Mouse (Mus musculus): ENCODE data around the gene Btbd9.

DNA sequence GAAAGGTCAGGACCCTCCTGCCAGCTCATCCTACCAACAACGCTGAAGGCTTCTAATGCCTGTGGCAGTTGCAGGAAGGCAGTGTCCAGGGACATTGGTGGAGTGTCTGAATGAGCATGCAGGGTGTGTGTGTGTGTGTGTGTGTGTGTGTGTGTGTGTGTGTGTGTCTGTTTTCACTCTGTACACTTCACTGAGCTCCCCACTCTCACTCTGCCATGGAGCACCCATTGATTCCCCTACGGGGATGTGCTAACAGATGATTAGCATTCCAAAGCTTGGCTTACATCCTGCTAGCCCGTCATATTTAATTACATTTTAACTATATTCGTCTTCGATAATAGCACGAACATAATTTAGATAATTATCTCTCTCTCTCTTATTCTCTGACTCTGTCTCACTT is 339.7 kb downstream of the Btbd9 start:
- TF ChIP-seq CTCF (IDR thresholded peaks at IDR 0.05) (no peak), EP300 (IDR thresholded peaks at IDR 0.05) (no peak)
